Mouse (Mus musculus) embryonic stem cell, embryonic (primary cell): ENCODE results near the gene Kcnq1.

Experiments used
- CTCF ChIA-PET, 4 experiments: fragments of 300-600 bp in 2 of 4; fragments of 350-600 bp in 2 of 4; sonication (Branson Sonifier 250); formaldehyde crosslinking; loops; one replicate each; lab custom pipeline; 2022; ENCODE audit warnings: inconsistent platforms in 2 of 4; lab: Charles Lee
- POLR2A ChIA-PET, 4 experiments: fragments of 300-600 bp in 2 of 4; fragments of 350-600 bp in 2 of 4; sonication (Branson Sonifier 250); formaldehyde crosslinking; loops; one replicate each; lab custom pipeline; 2022; ENCODE audit warnings: antibody characterized with exemption in 4 of 4, inconsistent platforms in 1 of 4; lab: Charles Lee

Gene Kcnq1

GRCm38 (mm10) chr7:143138789-143139188 is 32.6 kb downstream of the Kcnq1 start:
- CTCF ChIA-PET: interaction anchor here (0.5 to 5.3 kb wide), 52 partner anchors 9 to 445 kb away, joined by 3 to 52 read pairs (median 5); partner anchors contain the start of genes Trpm5 (in 2 of the 4), Kcnq1 (in 1 of the 4) and Slc22a18 (in 1 of the 4)

GRCm38 (mm10) chr7:143139932-143140331 is 33.8 kb downstream of the Kcnq1 start:
- ChIA-PET POLR2A (interaction anchor here in 2 of 4 experiments (0.7 to 1.1 kb wide), 4 partner anchors 26 to 1232 kb away, joined by 3 to 9 read pairs (median 3); no protein-coding TSS in a partner anchor), CTCF (interaction anchor here (0.5 to 5.3 kb wide), 15 partner anchors 11 to 1346 kb away, joined by 3 to 52 read pairs (median 8); partner anchors contain the start of gene Trpm5 (in 2 of the 4))

More at GRCm38 (mm10) chr7:143138789-143139188, 32.6 kb downstream of the Kcnq1 start:
- POLR2A ChIA-PET: interaction anchor here (0.6 to 1.9 kb wide), 15 partner anchors 9 to 244 kb away, joined by 3 to 8 read pairs (median 4); no protein-coding TSS in a partner anchor

- POLR2A ChIA-PET: interaction anchor here in 1 of 4 experiments (0.7 to 1.2 kb wide), 2 partner anchors 319 to 327 kb away, joined by 3 read pairs; no protein-coding TSS in a partner anchor
- CTCF ChIA-PET: interaction anchor here (0.6 to 5.3 kb wide), 16 partner anchors 8 to 458 kb away, joined by 3 to 52 read pairs (median 4); partner anchors contain the start of gene Trpm5 (in 2 of the 4)
Measured at GRCm38 (mm10) chr7:143142680-143143079, 36.5 kb downstream of the Kcnq1 start.

DNA sequence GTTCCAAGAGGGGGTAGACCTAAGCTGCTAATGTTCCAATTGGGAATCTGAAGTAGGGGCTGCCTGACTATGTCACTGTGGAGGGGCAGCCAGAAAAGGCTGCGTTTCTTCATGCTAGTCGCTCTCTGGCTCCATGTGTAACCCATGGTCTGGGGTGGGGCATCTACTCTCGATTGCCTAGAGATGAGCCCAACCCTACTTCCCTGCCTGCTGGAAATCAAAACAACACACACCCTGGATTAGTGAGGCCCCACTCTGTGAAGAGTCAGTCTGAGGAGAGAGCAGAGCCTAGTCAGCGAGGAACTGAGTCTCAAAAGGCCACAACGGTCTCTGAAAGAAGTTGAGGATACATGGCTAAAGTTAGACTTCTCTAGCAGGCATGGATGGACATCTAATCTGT is 40.9 kb downstream of the Kcnq1 start:
- POLR2A ChIA-PET: interaction anchor here in 1 of 4 experiments (1.2 kb wide), 1 partner anchor 139 kb away, joined by 4 read pairs; no protein-coding TSS in a partner anchor
- CTCF ChIA-PET: interaction anchor here in 3 of 4 experiments (0.6 to 13.6 kb wide), 4 partner anchors 52 to 359 kb away, joined by 4 to 679 read pairs (median 6); partner anchors contain the start of genes Cdkn1c (in 1 of the 3), Slc22a18 (in 1 of the 3) and Trpm5 (in 1 of the 3)

DNA sequence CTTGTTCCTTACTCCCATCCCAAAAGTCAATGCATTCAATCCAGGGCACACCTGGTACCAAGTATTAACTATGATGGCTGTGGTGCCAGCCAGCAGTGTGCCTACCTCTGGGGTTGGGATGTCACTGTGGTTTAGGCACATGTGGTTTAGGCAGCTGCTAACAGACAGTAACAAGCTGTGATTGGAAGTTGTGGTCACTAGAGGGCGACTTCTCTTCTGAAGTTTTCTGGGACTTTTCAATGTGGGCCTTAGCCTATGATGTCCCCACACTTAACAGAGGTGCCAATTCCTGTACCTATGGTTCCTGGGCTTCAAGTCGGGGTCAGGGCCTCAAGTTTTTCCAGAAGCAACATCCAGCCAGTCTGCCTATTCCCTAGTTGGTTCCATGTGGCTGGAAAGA is 45.0 kb downstream of the Kcnq1 start:
- POLR2A ChIA-PET: interaction anchor here (0.8 to 2.1 kb wide), 22 partner anchors 10 to 351 kb away, joined by 3 to 8 read pairs (median 3); partner anchors contain the start of genes Cdkn1c (in 1 of the 4) and Trpm5 (in 1 of the 4)
- CTCF ChIA-PET: interaction anchor here (0.5 to 13.6 kb wide), 81 partner anchors 9 to 1104 kb away, joined by 3 to 679 read pairs (median 5); partner anchors contain the start of genes Cdkn1c (in 3 of the 4), Trpm5 (in 3 of the 4), Slc22a18 (in 2 of the 4) and Cd81 (in 1 of the 4)

- ChIA-PET POLR2A (interaction anchor here (0.7 to 1.9 kb wide), 9 partner anchors 28 to 318 kb away, joined by 3 to 8 read pairs (median 3); no protein-coding TSS in a partner anchor), CTCF (interaction anchor here (0.6 to 13.6 kb wide), 46 partner anchors 12 to 1088 kb away, joined by 3 to 679 read pairs (median 8); partner anchors contain the start of genes Cdkn1c (in 3 of the 4), Trpm5 (in 3 of the 4), Slc22a18 (in 2 of the 4) and Kcnq1 (in 1 of the 4))
Measured at GRCm38 (mm10) chr7:143152350-143152749, 46.2 kb downstream of the Kcnq1 start.

DNA sequence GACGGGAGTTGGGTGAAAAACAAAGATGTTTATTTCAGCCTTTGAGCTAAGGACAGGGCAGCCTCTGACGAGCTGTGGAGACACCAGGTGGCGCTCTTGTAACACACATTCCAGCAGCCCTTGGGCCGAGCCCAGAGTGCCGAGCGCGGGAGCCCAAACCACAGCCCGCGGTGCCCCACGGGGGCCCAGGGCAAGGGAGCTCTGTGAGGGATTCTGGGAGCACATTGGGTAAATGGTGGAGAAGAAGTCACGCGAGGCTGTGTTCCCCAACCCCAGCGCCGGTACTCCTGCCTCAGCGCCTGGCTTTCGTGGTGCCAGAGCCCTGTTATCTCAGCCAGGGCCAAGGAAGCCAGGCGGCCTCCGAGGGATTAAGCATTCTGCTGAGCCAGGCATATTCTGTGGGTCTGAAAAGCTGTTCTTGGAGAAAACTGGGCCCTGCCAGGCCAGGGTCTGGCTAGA is 47.8 kb downstream of the Kcnq1 start:
- POLR2A ChIA-PET: interaction anchor here (0.5 to 2.7 kb wide), 30 partner anchors 17 to 354 kb away, joined by 3 to 54 read pairs (median 4); partner anchors contain the start of genes Cdkn1c (in 1 of the 4), Phlda2 (in 1 of the 4), Slc22a18 (in 1 of the 4) and Tssc4 (in 1 of the 4)
- CTCF ChIA-PET: interaction anchor here (0.6 to 13.6 kb wide), 86 partner anchors 8 to 2000 kb away, joined by 3 to 679 read pairs (median 4); partner anchors contain the start of genes Cdkn1c (in 3 of the 4), Slc22a18 (in 3 of the 4), Trpm5 (in 2 of the 4) and Kcnq1 (in 1 of the 4)

DNA sequence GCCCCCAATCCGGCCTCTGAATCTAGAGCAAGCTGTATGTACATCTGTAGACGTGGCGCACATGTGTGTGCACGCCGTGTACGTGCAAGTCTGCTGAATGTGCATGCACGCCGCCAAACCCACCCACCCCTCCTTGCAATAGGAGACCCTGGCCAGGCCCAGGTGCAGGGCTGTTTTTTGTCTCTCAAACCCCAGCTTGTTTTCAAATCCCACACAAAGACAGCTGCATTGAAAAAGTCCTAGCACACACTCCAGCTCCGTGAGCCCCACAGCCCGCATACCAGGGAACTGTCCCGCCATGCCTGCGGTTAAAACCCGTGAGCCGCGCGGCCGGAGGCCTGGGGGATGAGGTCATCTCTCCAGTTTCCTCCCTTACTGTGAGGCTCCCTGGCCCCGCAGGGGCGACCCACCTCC is 48.3 kb downstream of the Kcnq1 start:
- POLR2A ChIA-PET: interaction anchor here (0.5 to 2.7 kb wide), 33 partner anchors 11 to 354 kb away, joined by 3 to 54 read pairs (median 4); partner anchors contain the start of genes Cdkn1c (in 2 of the 4), Phlda2 (in 1 of the 4), Slc22a18 (in 1 of the 4) and Tssc4 (in 1 of the 4)

GRCm38 (mm10) chr7:143155257-143155656 is 49.1 kb downstream of the Kcnq1 start:
- ChIA-PET CTCF (interaction anchor here (0.6 to 13.6 kb wide), 26 partner anchors 10 to 445 kb away, joined by 3 to 679 read pairs (median 8); partner anchors contain the start of genes Cdkn1c (in 2 of the 4), Cars (in 1 of the 4), Slc22a18 (in 1 of the 4) and Trpm5 (in 1 of the 4)), POLR2A (interaction anchor here in 3 of 4 experiments (0.7 to 2.7 kb wide), 16 partner anchors 10 to 349 kb away, joined by 3 to 54 read pairs (median 4); partner anchors contain the start of genes Cdkn1c (in 1 of the 3), Phlda2 (in 1 of the 3), Slc22a18 (in 1 of the 3) and Tssc4 (in 1 of the 3))

More for the DNA sequence above, 48.3 kb downstream of the Kcnq1 start:
- CTCF ChIA-PET: interaction anchor here (0.6 to 13.6 kb wide), 81 partner anchors 8 to 799 kb away, joined by 3 to 679 read pairs (median 4); partner anchors contain the start of genes Slc22a18 (in 3 of the 4), Cdkn1c (in 2 of the 4), Trpm5 (in 2 of the 4) and Kcnq1 (in 1 of the 4)

GRCm38 (mm10) chr7:143158690-143159425 is 52.7 kb downstream of the Kcnq1 start:
- CTCF ChIA-PET: interaction anchor here (0.6 to 13.6 kb wide), 10 partner anchors 27 to 372 kb away, joined by 3 to 679 read pairs (median 4); partner anchors contain the start of genes Cdkn1c (in 2 of the 4) and Slc22a18 (in 1 of the 4)
- POLR2A ChIA-PET: interaction anchor here in 3 of 4 experiments (0.5 to 0.7 kb wide), 4 partner anchors 309 to 340 kb away, joined by 3 to 4 read pairs (median 3); no protein-coding TSS in a partner anchor

DNA sequence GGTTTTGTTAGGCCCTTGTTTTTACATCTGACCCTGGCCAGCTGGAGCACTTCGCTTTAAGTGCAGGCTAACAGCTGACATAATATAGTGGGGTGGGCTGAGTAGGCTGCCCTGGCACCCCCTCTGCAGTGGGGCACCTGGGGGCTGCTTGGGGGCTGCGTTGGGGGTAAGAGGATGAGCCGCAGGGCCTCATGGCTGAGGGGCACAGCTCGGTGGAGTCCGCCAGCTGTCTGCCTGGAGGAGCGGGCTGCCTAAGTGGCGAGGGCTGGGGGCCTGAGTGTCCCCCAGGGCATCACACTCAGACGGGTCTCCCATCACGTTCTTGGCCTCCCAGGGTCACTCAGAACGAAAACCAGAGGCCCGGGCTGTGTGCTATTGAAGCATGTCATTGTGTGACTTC is 53.3 kb downstream of the Kcnq1 start:
- ChIA-PET CTCF (interaction anchor here (0.6 to 13.6 kb wide), 11 partner anchors 8 to 346 kb away, joined by 3 to 679 read pairs (median 3); partner anchors contain the start of genes Cdkn1c (in 1 of the 4) and Slc22a18 (in 1 of the 4)), POLR2A (interaction anchor here in 2 of 4 experiments (0.5 to 0.7 kb wide), 2 partner anchors 323 to 333 kb away, joined by 3 to 4 read pairs; no protein-coding TSS in a partner anchor)

GRCm38 (mm10) chr7:143160057-143160456 is 53.9 kb downstream of the Kcnq1 start:
- CTCF ChIA-PET: interaction anchor here (0.6 to 13.6 kb wide), 7 partner anchors 8 to 321 kb away, joined by 3 to 679 read pairs (median 3); partner anchors contain the start of genes Cdkn1c (in 1 of the 4) and Slc22a18 (in 1 of the 4)
- POLR2A ChIA-PET: no interaction called here

DNA sequence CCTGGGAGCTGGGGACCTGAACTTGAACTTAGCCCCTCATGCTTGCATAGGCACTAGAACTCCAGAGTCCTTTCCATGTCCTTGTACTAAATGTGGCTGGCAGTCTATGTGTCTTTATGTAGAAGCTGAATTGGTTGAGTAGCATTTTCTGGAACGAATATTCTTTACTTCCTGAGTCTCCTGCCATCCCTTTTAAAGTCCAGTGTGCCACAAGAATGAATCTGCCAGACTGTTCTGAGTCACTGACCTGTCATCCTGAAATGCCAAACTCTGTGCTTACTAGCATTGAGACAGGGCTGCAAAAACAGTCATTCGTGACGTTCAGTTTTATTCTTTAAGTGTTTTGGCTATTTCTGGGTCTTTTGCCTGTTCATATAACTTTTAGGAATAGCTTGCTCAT is 55.9 kb downstream of the Kcnq1 start:
- CTCF ChIA-PET: interaction anchor here in 2 of 4 experiments (0.6 to 1.5 kb wide), 4 partner anchors 75 to 555 kb away, joined by 3 read pairs; no protein-coding TSS in a partner anchor
- POLR2A ChIA-PET: interaction anchor here in 1 of 4 experiments (1.3 kb wide), 1 partner anchor 10 kb away, joined by 3 read pairs; no protein-coding TSS in a partner anchor

DNA sequence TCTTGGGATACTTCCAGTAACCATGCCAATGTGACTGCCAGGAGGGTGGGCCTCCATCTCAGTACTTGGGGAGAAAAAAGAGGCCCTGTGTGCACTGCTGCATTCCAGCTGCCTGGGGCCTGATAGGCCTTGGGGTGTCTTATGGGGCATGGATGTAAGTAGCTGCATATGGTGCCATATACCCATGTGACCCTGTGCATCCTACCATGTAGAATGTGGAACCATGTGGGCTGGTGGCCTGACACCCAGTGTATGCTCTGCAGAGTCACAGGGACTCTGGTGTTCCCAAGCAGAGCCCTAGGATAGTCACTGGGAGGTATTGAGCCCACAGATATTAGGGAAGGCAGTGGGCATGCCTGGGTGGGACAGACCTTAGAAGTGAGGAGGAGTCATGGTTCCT is 57.9 kb downstream of the Kcnq1 start:
- ChIA-PET CTCF (no interaction called here), POLR2A (no interaction called here)

DNA sequence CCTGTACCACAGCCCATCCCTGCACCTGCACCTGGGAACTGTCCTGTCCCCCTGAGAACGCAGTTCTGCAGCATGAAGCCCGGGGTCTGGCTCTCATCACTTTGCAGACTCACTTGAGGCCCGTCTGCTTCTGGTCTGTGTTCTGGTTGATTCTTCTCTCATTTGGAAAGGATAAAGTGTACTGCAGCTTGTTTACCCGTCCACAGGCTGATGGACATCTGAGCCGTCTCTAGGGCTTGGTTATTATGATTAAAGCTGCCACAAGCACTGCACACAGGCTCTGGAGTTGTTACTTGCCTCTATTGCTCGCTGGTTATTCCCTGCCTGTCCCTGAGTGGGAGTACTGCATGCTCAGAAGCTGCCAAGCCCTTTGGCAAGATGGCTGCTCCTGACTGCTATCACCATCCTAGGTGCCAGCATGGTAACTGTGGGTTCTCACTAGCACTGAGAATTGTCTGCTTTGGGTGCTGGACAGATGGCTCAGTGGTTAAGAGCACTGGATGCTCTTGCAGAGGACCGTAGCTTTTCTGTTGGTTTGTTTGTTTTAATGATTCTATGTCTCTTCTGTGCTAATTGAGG is 59.6 kb downstream of the Kcnq1 start:
- ChIA-PET POLR2A (interaction anchor here in 1 of 4 experiments (2.1 kb wide), 1 partner anchor 11 kb away, joined by 5 read pairs; no protein-coding TSS in a partner anchor), CTCF (interaction anchor here in 1 of 4 experiments (1.2 kb wide), 1 partner anchor 13 kb away, joined by 3 read pairs; no protein-coding TSS in a partner anchor)

DNA sequence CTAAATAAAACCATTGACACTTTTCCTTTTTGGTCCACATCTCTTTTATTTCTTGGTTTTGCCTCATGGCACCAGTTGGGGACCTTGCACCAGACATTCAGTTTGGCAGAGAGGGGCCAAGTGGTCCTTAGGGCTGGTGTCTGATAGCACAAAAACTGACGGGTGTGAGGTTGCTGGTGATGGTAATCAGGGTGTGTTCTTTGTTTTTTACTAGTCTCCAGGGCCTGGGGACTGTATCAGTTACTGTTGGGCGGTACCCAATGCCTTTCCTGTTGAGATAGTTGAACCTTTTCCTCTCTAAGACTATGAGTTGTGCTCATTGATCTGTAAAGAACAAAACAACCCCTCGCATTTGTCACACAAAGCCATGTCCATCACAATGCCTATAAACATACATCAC is 61.1 kb downstream of the Kcnq1 start:
- CTCF ChIA-PET: no interaction called here

More for the DNA sequence above, 61.1 kb downstream of the Kcnq1 start:
- POLR2A ChIA-PET: no interaction called here
